1 mouse cellular context compared by ENCODE assay signal in genomic region chr10:79985334-79986231, GRCm38 (mm10).
TF ChIP-seq lines count a peak whose summit lies in the region.

No protein-coding gene starts in this region.

TF ChIP-seq in MEL, 35 proteins besides CTCF, POLR2A, EP300 and RAD21 (continued from another document):
- peak; percentile 44 for TF ChIP-seq NELFE (IDR thresholded peaks at IDR 0.05; ENCODE audit: low read depth, low read length)
- no peak; the same call in 1 of the 2 replicates for TF ChIP-seq GATA1 (IDR thresholded peaks at IDR 0.05; ENCODE audit: low read depth, low read length)
- TF ChIP-seq JUND (IDR thresholded peaks at IDR 0.05; ENCODE audit: low read depth, low read length) = no peak
- no peak for TF ChIP-seq MYB (IDR thresholded peaks at IDR 0.05; ENCODE audit: low read depth, low read length)
- no peak for TF ChIP-seq MEF2A (IDR thresholded peaks at IDR 0.05; ENCODE audit: extremely low read depth, insufficient replicate concordance, low read depth, low read length, poor library complexity, severe bottlenecking)
- 0 out of 2 replicates have a peak, but pooled peaks have one; percentile 15 for TF ChIP-seq TAL1 (IDR thresholded peaks at IDR 0.05; ENCODE audit: low read length)
- no peak for TF ChIP-seq BHLHE40 (IDR thresholded peaks at IDR 0.05; ENCODE audit: borderline replicate concordance, low read depth, low read length)
- TF ChIP-seq ELF1 (IDR thresholded peaks at IDR 0.05; ENCODE audit: low read depth, low read length) = 0 out of 2 replicates have a peak, but pooled peaks have one; percentile 29
- peak; percentile 33 for TF ChIP-seq SIN3A (IDR thresholded peaks at IDR 0.05; ENCODE audit: low read length)
- TF ChIP-seq ZMIZ1 (IDR thresholded peaks at IDR 0.05; ENCODE audit: low read depth, low read length) = no peak; the same call in 1 of the 2 replicates
- TF ChIP-seq GABPA (IDR thresholded peaks at IDR 0.05; ENCODE audit: low read depth, low read length) = no peak
- peak; percentile 60; the same call in 1 of the 2 replicates for TF ChIP-seq MXI1 (IDR thresholded peaks at IDR 0.05; ENCODE audit: low read depth, low read length)
- no peak for TF ChIP-seq CHD2 (IDR thresholded peaks at IDR 0.05; ENCODE audit: low read length)
- TF ChIP-seq POLR2AphosphoS2 (IDR thresholded peaks at IDR 0.05; ENCODE audit: low read length) = no peak
